Mouse (Mus musculus) thymus, adult 2 months (tissue): ENCODE results near the gene Dbndd1.

ENCODE experiments used
- CTCF ChIP-seq: fragments of 200-500 bp; IDR thresholded peaks from 2 replicates; pipeline ENCODE4 v1.5.1; 2012; ENCODE audit warnings: mild to moderate bottlenecking, control low read depth, low read length, moderate library complexity, borderline replicate concordance; ENCODE audit not compliant: control insufficient read depth, poor library complexity, insufficient read depth; ENCODE audit errors: extremely low read depth
- POLR2A ChIP-seq: fragments of 200-500 bp; IDR thresholded peaks from 2 replicates; pipeline ENCODE4 v1.6.1; 2012; ENCODE audit warnings: mild to moderate bottlenecking, low read length, control low read depth, moderate library complexity; ENCODE audit not compliant: control insufficient read depth, poor library complexity, insufficient read depth; ENCODE audit errors: extremely low read depth

- no peak for TF ChIP-seq CTCF
- no peak for TF ChIP-seq POLR2A
These were observed 51.6 kb downstream of the Dbndd1 start for GRCm38 (mm10) chr8:123463651-123464050.
